Mouse (Mus musculus) cerebral cortex, adult 2 months (tissue): Measurements from ENCODE around the gene Ube2a.

Experiments used
- WGBS: fragments of 180-500 bp; shearing (Covaris S2); methylation state at CpG from one replicate; pipeline ENCODE4 v1.1.7; 2018; 5-methylcytosine and 5-hydroxymethylcytosine counted together

Gene Ube2a

GRCm38 (mm10) chrX:36873765-36874164 is at the start of gene Ube2a, which contains the start of gene C330007P06Rik:
TSS of gene Ube2a (plus strand) at chrX:36873900.
TSS of gene C330007P06Rik (minus strand) at chrX:36874111.
- 9% methylated on average over 8 of the region's 8 CpGs for WGBS

- WGBS = 56% methylated on average over 10 of the region's 10 CpGs
These were observed 49.6 kb upstream of the Ube2a start for GRCm38 (mm10) chrX:36823932-36824711.

GRCm38 (mm10) chrX:36825032-36825431 is 48.7 kb upstream of the Ube2a start:
- 74% methylated on average over 2 of the region's 2 CpGs for WGBS

GRCm38 (mm10) chrX:36826873-36827272 is 46.8 kb upstream of the Ube2a start:
- 89% methylated on average over 5 of the region's 5 CpGs for WGBS

- 19% methylated on average over 5 of the region's 5 CpGs for WGBS
These were observed 43.4 kb upstream of the Ube2a start for GRCm38 (mm10) chrX:36830271-36830670.

GRCm38 (mm10) chrX:36831632-36832031 is 42.1 kb upstream of the Ube2a start:
- WGBS = 50% methylated on average over 4 of the region's 4 CpGs

GRCm38 (mm10) chrX:36833397-36834084 is 40.2 kb upstream of the Ube2a start:
- 27% methylated on average over 19 of the region's 19 CpGs for WGBS

GRCm38 (mm10) chrX:36837069-36837676 is 36.5 kb upstream of the Ube2a start:
- WGBS = 72% methylated on average over 6 of the region's 6 CpGs

- 43% methylated on average over 7 of the region's 7 CpGs for WGBS
These were observed 34.3 kb upstream of the Ube2a start for GRCm38 (mm10) chrX:36839391-36839790.

GRCm38 (mm10) chrX:36841698-36842097 is 32.0 kb upstream of the Ube2a start:
- WGBS = 88% methylated on average over 6 of the region's 6 CpGs

- WGBS = 49% methylated on average over 4 of the region's 4 CpGs
These were observed 30.2 kb upstream of the Ube2a start for GRCm38 (mm10) chrX:36843346-36843990.

- 94% methylated on average over 1 of the region's 1 CpGs for WGBS
These were observed 26.5 kb upstream of the Ube2a start for GRCm38 (mm10) chrX:36847152-36847551.

- 86% methylated on average over 8 of the region's 8 CpGs for WGBS
These were observed 21.1 kb upstream of the Ube2a start for GRCm38 (mm10) chrX:36852631-36853030.

GRCm38 (mm10) chrX:36863766-36864608 is 9.7 kb upstream of the Ube2a start:
- WGBS = 5% methylated on average over 43 of the region's 44 CpGs

GRCm38 (mm10) chrX:36864609-36865328 is 8.9 kb upstream of the Ube2a start:
- WGBS = 40% methylated on average over 8 of the region's 8 CpGs

GRCm38 (mm10) chrX:36870372-36870771 is 3.3 kb upstream of the Ube2a start:
- 77% methylated on average over 3 of the region's 3 CpGs for WGBS

- 6% methylated on average over 56 of the region's 57 CpGs for WGBS
These were observed 537 bp downstream of the Ube2a start for GRCm38 (mm10) chrX:36874178-36874696.

GRCm38 (mm10) chrX:36874704-36875128 is 1.0 kb downstream of the Ube2a start:
- WGBS = 7% methylated on average over 31 of the region's 36 CpGs

GRCm38 (mm10) chrX:36884719-36885118 is 11.0 kb downstream of the Ube2a start:
- 87% methylated on average over 1 of the region's 1 CpGs for WGBS

- 29% methylated on average over 1 of the region's 1 CpGs for WGBS
These were observed 25.2 kb downstream of the Ube2a start for GRCm38 (mm10) chrX:36898931-36899330.
